Mouse (Mus musculus) thymus, adult 2 months (tissue): Measurements from ENCODE around the gene 1700015F17Rik. TPM values are rescaled to one million over a fixed set of nuclear protein-coding genes. Genes with fewer than 3 reads are reported as not detected.

Source experiments
- DNase-seq: peaks from one replicate; pipeline ENCODE4 v3.0.0; 2021
- H3K27ac ChIP-seq: fragments of 200-500 bp; 2 replicates; pipeline ENCODE4 v1.5.1; 2012; ENCODE audit warnings: low read length, control low read depth; ENCODE audit not compliant: control insufficient read depth, insufficient read depth
- H3K27me3 ChIP-seq: fragments of 200-500 bp; 2 replicates; pipeline ENCODE4 v1.6.1; 2012; ENCODE audit warnings: mild to moderate bottlenecking, low read length, moderate library complexity, mixed read lengths; ENCODE audit not compliant: control insufficient read depth, insufficient read depth
- H3K36me3 ChIP-seq: fragments of 200-500 bp; 2 replicates; pipeline ENCODE4 v1.6.1; 2012; ENCODE audit warnings: mild to moderate bottlenecking, low read length, moderate library complexity; ENCODE audit not compliant: control insufficient read depth, insufficient read depth
- H3K4me1 ChIP-seq: fragments of 200-500 bp; replicated peaks from 2 replicates; pipeline ENCODE4 v1.6.1; 2012; ENCODE audit warnings: low read length; ENCODE audit not compliant: control insufficient read depth, insufficient read depth
- H3K4me3 ChIP-seq: fragments of 200-500 bp; 2 replicates; pipeline ENCODE4 v1.5.1; 2012; ENCODE audit warnings: mild to moderate bottlenecking, low read length, control low read depth, moderate library complexity; ENCODE audit not compliant: control insufficient read depth, insufficient read depth
- CTCF ChIP-seq: fragments of 200-500 bp; IDR thresholded peaks from 2 replicates; pipeline ENCODE4 v1.5.1; 2012; ENCODE audit warnings: mild to moderate bottlenecking, control low read depth, low read length, moderate library complexity, borderline replicate concordance; ENCODE audit not compliant: control insufficient read depth, poor library complexity, insufficient read depth; ENCODE audit errors: extremely low read depth
- POLR2A ChIP-seq: fragments of 200-500 bp; IDR thresholded peaks from 2 replicates; pipeline ENCODE4 v1.6.1; 2012; ENCODE audit warnings: mild to moderate bottlenecking, low read length, control low read depth, moderate library complexity; ENCODE audit not compliant: control insufficient read depth, poor library complexity, insufficient read depth; ENCODE audit errors: extremely low read depth
- WGBS: fragments of 180-500 bp; shearing (Covaris S2); methylation state at CpG from one replicate; pipeline ENCODE4 v1.1.7; 2018; 5-methylcytosine and 5-hydroxymethylcytosine counted together
- polyA plus RNA-seq: library from polyadenylated mRNA; depleted of rRNA; stranded (reverse); fragments of >200 nt; gene quantifications from 2 replicates; pipeline ENCODE4 v1.2.3, GENCODE M21; 2012; rRNA removed

1700015F17Rik gene
- polyA plus RNA-seq, 1 experiment = not detected

GRCm38 (mm10) chr5:5419253-5419652 is 59.7 kb downstream of the 1700015F17Rik start:
- DNase-seq = no peak
- H3K4me1 ChIP-seq = no peaks in the 10 kb centered on the region
- no peak for TF ChIP-seq CTCF
- TF ChIP-seq POLR2A = no peak
- H3K27me3 ChIP-seq = no peaks in the 10 kb centered on the region
- H3K36me3 ChIP-seq = no peaks in the 10 kb centered on the region
- H3K27ac ChIP-seq = no peak overlapping the region
- H3K4me3 ChIP-seq = no peak overlapping the region
- WGBS = 98% methylated on average over 1 of the region's 1 CpGs

- Histone ChIP-seq H3K4me1 (no peaks in the 10 kb centered on the region), H3K27me3 (no peaks in the 10 kb centered on the region), H3K27ac (no peak overlapping the region), H3K36me3 (no peaks in the 10 kb centered on the region), H3K4me3 (no peak overlapping the region)
- TF ChIP-seq POLR2A = no peak
- TF ChIP-seq CTCF = no peak
- 90% methylated on average over 3 of the region's 3 CpGs for WGBS
- no peak for DNase-seq
Observed at GRCm38 (mm10) chr5:5414835-5415234, 64.1 kb downstream of the 1700015F17Rik start.

GRCm38 (mm10) chr5:5411886-5412285 is 67.1 kb downstream of the 1700015F17Rik start:
- no peak overlapping the region for H3K27ac ChIP-seq
- no peak for DNase-seq
- H3K27me3 ChIP-seq = no peaks in the 10 kb centered on the region
- H3K4me1 ChIP-seq = no peaks in the 10 kb centered on the region
- no peaks in the 10 kb centered on the region for H3K36me3 ChIP-seq
- WGBS = 97% methylated on average over 2 of the region's 2 CpGs
- TF ChIP-seq CTCF = no peak
- no peak overlapping the region for H3K4me3 ChIP-seq

GRCm38 (mm10) chr5:5401986-5402385 is 77.0 kb downstream of the 1700015F17Rik start:
- WGBS = 93% methylated on average over 4 of the region's 4 CpGs
- no peak overlapping the region for H3K27ac ChIP-seq
- DNase-seq = no peak
- H3K27me3 ChIP-seq = no peaks in the 10 kb centered on the region
- TF ChIP-seq CTCF (no peak), POLR2A (no peak)
- no peaks in the 10 kb centered on the region for H3K4me1 ChIP-seq
- no peak overlapping the region for H3K4me3 ChIP-seq
- H3K36me3 ChIP-seq = no peaks in the 10 kb centered on the region

GRCm38 (mm10) chr5:5392786-5393185 is 86.2 kb downstream of the 1700015F17Rik start:
- WGBS = 53% methylated on average over 3 of the region's 3 CpGs
- no peak for DNase-seq

More at GRCm38 (mm10) chr5:5392786-5393185, 86.2 kb downstream of the 1700015F17Rik start:
- Histone ChIP-seq H3K27ac (no peak overlapping the region), H3K4me3 (no peak overlapping the region), H3K27me3 (no peaks in the 10 kb centered on the region), H3K36me3 (no peaks in the 10 kb centered on the region), H3K4me1 (no peaks in the 10 kb centered on the region)
- TF ChIP-seq CTCF (no peak), POLR2A (no peak)

Other genes starting within 250 kb of the 1700015F17Rik start
- gene Cdk14, start 58.8 kb downstream of the 1700015F17Rik start, polyA plus RNA-seq = 0.90 and 0.91 TPM in 2 replicates
- 3.4 and 5.2 TPM in 2 replicates for gene Cldn12, start 35.8 kb upstream of the 1700015F17Rik start, polyA plus RNA-seq
- 1.9 and 2.5 TPM in 2 replicates for gene Gtpbp10, start 80.4 kb upstream of the 1700015F17Rik start, polyA plus RNA-seq
- gene Gm8773, start 94.7 kb upstream of the 1700015F17Rik start, polyA plus RNA-seq = 0.39 TPM in 1 of 2 replicates, not detected in the other
- gene Cfap69, start 185.1 kb upstream of the 1700015F17Rik start, polyA plus RNA-seq = 0.34 and 0.41 TPM in 2 replicates
- gene Steap2, start 215.4 kb upstream of the 1700015F17Rik start, polyA plus RNA-seq = 0.23 and 0.42 TPM in 2 replicates